Mouse (Mus musculus) forebrain, embryonic 11.5 days (tissue): ENCODE measurements at regions not wholly inside any gene's neighbourhood (a gene's known extent, or its start where the extent isn't known, plus 50 kb on each side); places are given as distances from the start of the nearest gene placed in this dataset.

Source experiments
- ATAC-seq: fragments of 200-750 bp; cut with Nextera tagmentation; replicated peaks from 2 replicates; pipeline ENCODE4 v1.8.0; 2017; ENCODE audit warnings: moderate TSS enrichment; ENCODE audit not compliant: low FRiP score
- DNase-seq: peaks from one replicate; pipeline ENCODE4 v3.0.0-alpha.2; 2017; ENCODE audit warnings: low spot score
- H3K27ac ChIP-seq: fragments of 300-500 bp; sonication (generic); 2 replicates; pipeline ENCODE4 v1.5.1; 2014; ENCODE audit warnings: low read depth, low read length
- H3K27me3 ChIP-seq: fragments of 300-500 bp; sonication (generic); 2 replicates; pipeline ENCODE4 v1.6.1; 2014; ENCODE audit warnings: mild to moderate bottlenecking, low read length, mixed read lengths; ENCODE audit not compliant: control insufficient read depth, insufficient read depth
- H3K36me3 ChIP-seq: fragments of 300-500 bp; sonication (generic); 2 replicates; pipeline ENCODE4 v1.6.1; 2014; ENCODE audit warnings: mild to moderate bottlenecking, low read length, moderate library complexity, mixed read lengths; ENCODE audit not compliant: control insufficient read depth, insufficient read depth
- H3K4me1 ChIP-seq: fragments of 300-500 bp; sonication (generic); replicated peaks from 2 replicates; pipeline ENCODE4 v1.6.1; 2014; ENCODE audit warnings: low read length, mixed read lengths; ENCODE audit not compliant: control insufficient read depth, insufficient read depth
- H3K4me2 ChIP-seq: fragments of 300-500 bp; sonication (generic); 2 replicates; pipeline ENCODE4 v1.6.1; 2014; ENCODE audit warnings: low read depth, mild to moderate bottlenecking, low read length, moderate library complexity, mixed read lengths; ENCODE audit not compliant: severe bottlenecking
- H3K4me3 ChIP-seq: fragments of 300-500 bp; sonication (generic); 2 replicates; pipeline ENCODE4 v1.5.1; 2014; ENCODE audit warnings: low read depth, low read length
- H3K9ac ChIP-seq: fragments of 300-500 bp; sonication (generic); 2 replicates; pipeline ENCODE4 v1.6.1; 2014; ENCODE audit warnings: low read length
- H3K9me3 ChIP-seq: fragments of 300-500 bp; sonication (generic); 2 replicates; pipeline ENCODE4 v1.6.1; 2016; ENCODE audit warnings: low read length, mixed read lengths; ENCODE audit not compliant: control insufficient read depth
- WGBS: fragments of 180-500 bp; shearing (Covaris S2); extraction: QIAGEN DNeasy Blood & Tissue Kit; methylation state at CpG from one replicate; pipeline ENCODE4 v1.1.7; 2014; 5-methylcytosine and 5-hydroxymethylcytosine counted together

DNA sequence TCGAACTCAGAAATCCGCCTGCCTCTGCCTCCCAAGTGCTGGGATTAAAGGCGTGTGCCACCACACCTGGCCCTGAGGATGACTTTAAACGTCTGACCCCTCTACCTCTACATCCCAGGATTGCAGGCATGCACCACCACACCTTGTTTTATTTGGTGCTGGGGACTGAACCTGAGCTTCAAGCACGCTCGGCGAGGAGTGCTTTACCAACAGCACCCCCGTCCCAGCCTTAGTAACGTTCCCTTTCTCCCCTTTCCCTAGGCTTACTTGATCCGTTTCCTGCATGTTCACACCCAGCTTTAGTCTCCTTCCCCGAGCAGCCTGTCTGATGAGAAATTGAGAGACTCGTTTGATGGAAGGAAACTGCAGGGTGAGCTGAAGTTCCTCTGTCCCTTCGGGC is 157.5 kb downstream of the Evx1 start:
- no peak for ATAC-seq
- Histone ChIP-seq H3K4me2 (no peak overlapping the region), H3K27ac (no peak overlapping the region), H3K4me3 (no peak overlapping the region), H3K36me3 (no peaks in the 10 kb centered on the region), H3K27me3 (no peaks in the 10 kb centered on the region), H3K9me3 (no peaks in the 10 kb centered on the region), H3K4me1 (0 out of 2 replicates have a peak, but pooled peaks cover 1% of the 10 kb centered on the region), H3K9ac (no peak overlapping the region)
- DNase-seq, result no peak
- WGBS, result 80% methylated on average over 13 of the region's 13 CpGs

- Histone ChIP-seq H3K27ac (no peak overlapping the region), H3K4me2 (no peak overlapping the region), H3K4me1 (0 out of 2 replicates have a peak, but pooled peaks cover 1% of the 10 kb centered on the region), H3K4me3 (no peak overlapping the region), H3K9ac (no peak overlapping the region), H3K9me3 (no peaks in the 10 kb centered on the region), H3K27me3 (no peaks in the 10 kb centered on the region), H3K36me3 (no peaks in the 10 kb centered on the region)
- no peak for DNase-seq
- no peak for ATAC-seq
- WGBS, result 95% methylated on average over 1 of the region's 1 CpGs
Measured at GRCm38 (mm10) chr6:52471384-52471957, 158.2 kb downstream of the Evx1 start.

DNA sequence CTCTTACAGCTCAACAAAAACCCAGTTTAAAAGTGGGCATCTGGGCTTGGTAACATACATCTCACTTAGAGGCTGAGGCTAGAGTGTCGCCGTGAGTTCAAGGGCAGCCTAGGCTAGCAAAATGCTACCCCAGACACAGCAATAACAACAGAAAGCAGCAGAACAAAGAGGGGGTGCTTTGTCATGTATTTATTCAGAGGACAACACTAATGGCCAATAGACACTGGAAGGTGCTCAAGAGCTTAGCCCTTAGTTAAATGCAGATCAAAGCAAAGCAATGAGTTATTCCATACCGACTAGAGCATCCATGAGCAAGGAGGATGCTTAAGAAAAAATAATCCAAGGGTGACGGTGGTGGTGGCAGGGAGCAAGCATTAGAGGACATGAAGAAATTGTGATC is 158.7 kb downstream of the Evx1 start:
- Histone ChIP-seq H3K4me2 (no peak overlapping the region), H3K27me3 (no peaks in the 10 kb centered on the region), H3K4me3 (no peak overlapping the region), H3K9ac (no peak overlapping the region), H3K27ac (no peak overlapping the region), H3K36me3 (no peaks in the 10 kb centered on the region), H3K9me3 (no peaks in the 10 kb centered on the region), H3K4me1 (0 out of 2 replicates have a peak, but pooled peaks cover 1% of the 10 kb centered on the region)
- DNase-seq (no peak), ATAC-seq (no peak)
- WGBS, result 84% methylated on average over 4 of the region's 4 CpGs

GRCm38 (mm10) chr6:52473042-52473589 is 159.8 kb downstream of the Evx1 start:
- DNase-seq (no peak), ATAC-seq (no peak)
- Histone ChIP-seq H3K27me3 (no peaks in the 10 kb centered on the region), H3K36me3 (no peaks in the 10 kb centered on the region), H3K4me2 (no peak overlapping the region), H3K4me1 (0 out of 2 replicates have a peak, but pooled peaks cover 1% of the 10 kb centered on the region), H3K4me3 (no peak overlapping the region), H3K27ac (no peak overlapping the region), H3K9ac (no peak overlapping the region), H3K9me3 (no peaks in the 10 kb centered on the region)
- WGBS, result 65% methylated on average over 12 of the region's 12 CpGs

GRCm38 (mm10) chr6:52473924-52474323 is 160.6 kb downstream of the Evx1 start:
- 53% methylated on average over 11 of the region's 11 CpGs for WGBS

GRCm38 (mm10) chr6:52475676-52476075 is 162.4 kb downstream of the Evx1 start:
- Histone ChIP-seq H3K4me3 (no peak overlapping the region), H3K36me3 (no peaks in the 10 kb centered on the region), H3K27me3 (no peaks in the 10 kb centered on the region), H3K9ac (no peak overlapping the region), H3K4me1 (0 out of 2 replicates have a peak, but pooled peaks cover 1% of the 10 kb centered on the region), H3K27ac (no peak overlapping the region), H3K9me3 (no peaks in the 10 kb centered on the region), H3K4me2 (no peak overlapping the region)
- DNase-seq (no peak), ATAC-seq (no peak)
- WGBS, result 91% methylated on average over 8 of the region's 8 CpGs

More at GRCm38 (mm10) chr6:52473924-52474323, 160.6 kb downstream of the Evx1 start:
- no peaks in the 10 kb centered on the region for H3K9me3 ChIP-seq
- H3K9ac ChIP-seq, result no peak overlapping the region
- 0 out of 2 replicates have a peak, but pooled peaks cover 1% of the 10 kb centered on the region for H3K4me1 ChIP-seq
- H3K27me3 ChIP-seq, result no peaks in the 10 kb centered on the region
- ATAC-seq, result no peak
- H3K27ac ChIP-seq, result no peak overlapping the region
- no peak overlapping the region for H3K4me3 ChIP-seq
- H3K36me3 ChIP-seq, result no peaks in the 10 kb centered on the region
- H3K4me2 ChIP-seq, result no peak overlapping the region
- DNase-seq, result no peak

GRCm38 (mm10) chr6:52476907-52477306 is 163.3 kb downstream of the Hibadh start:
- Histone ChIP-seq H3K27ac (no peak overlapping the region), H3K9ac (no peak overlapping the region), H3K27me3 (no peaks in the 10 kb centered on the region), H3K4me3 (no peak overlapping the region), H3K4me2 (no peak overlapping the region), H3K4me1 (0 out of 2 replicates have a peak, but pooled peaks cover 1% of the 10 kb centered on the region), H3K9me3 (no peaks in the 10 kb centered on the region), H3K36me3 (no peaks in the 10 kb centered on the region)
- DNase-seq, result no peak
- ATAC-seq, result no peak
- WGBS, result 74% methylated on average over 7 of the region's 7 CpGs

DNA sequence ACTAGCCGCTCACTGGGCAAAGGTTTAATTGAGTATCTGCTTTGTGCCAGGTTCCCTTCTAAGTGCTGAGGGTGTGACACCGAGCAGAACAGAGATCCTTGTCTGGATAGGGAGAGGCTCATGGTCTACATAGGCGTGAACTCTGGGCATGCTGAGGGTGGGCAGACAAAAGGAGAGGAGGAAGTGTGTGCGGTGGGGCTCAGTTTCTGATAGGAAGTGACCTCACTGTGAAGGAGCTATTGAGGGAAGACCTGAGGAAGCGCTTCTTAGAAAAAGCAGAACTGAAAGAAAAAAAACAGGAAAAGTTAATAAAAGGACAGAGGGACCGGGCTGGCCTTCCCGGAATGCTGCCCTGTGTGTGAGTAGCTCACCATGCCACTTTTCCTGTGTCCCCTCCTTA is 162.8 kb downstream of the Hibadh start:
- ATAC-seq (no peak), DNase-seq (no peak)
- WGBS, result 84% methylated on average over 7 of the region's 7 CpGs
- Histone ChIP-seq H3K9me3 (no peaks in the 10 kb centered on the region), H3K36me3 (no peaks in the 10 kb centered on the region), H3K27ac (no peak overlapping the region), H3K9ac (no peak overlapping the region), H3K4me1 (0 out of 2 replicates have a peak, but pooled peaks cover 1% of the 10 kb centered on the region), H3K4me3 (no peak overlapping the region), H3K27me3 (no peaks in the 10 kb centered on the region), H3K4me2 (no peak overlapping the region)

DNA sequence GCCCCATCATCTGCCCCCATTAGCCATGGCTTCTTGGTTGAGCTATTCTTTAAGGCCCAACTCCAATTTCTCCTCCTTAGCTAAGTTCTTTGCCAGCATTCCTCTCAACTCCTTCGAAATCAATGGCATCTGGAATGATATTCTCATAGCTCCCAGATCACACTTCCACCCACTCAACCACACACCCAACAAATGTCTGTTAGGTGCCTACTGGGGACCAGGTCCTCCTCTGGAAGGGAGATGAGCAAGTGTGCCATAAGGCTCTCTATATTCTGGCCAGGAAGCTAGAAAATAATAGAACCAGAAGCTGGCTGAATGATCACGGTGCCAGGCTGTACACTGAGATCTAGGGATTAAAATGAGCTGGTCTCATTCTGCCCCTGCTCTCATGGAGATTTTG is 161.6 kb downstream of the Hibadh start:
- ATAC-seq (no peak), DNase-seq (no peak)
- H3K9ac ChIP-seq, result no peak overlapping the region
- no peaks in the 10 kb centered on the region for H3K9me3 ChIP-seq
- H3K4me1 ChIP-seq, result 0 out of 2 replicates have a peak, but pooled peaks cover 1% of the 10 kb centered on the region
- no peaks in the 10 kb centered on the region for H3K27me3 ChIP-seq
- H3K27ac ChIP-seq, result no peak overlapping the region
- H3K4me3 ChIP-seq, result no peak overlapping the region
- H3K4me2 ChIP-seq, result no peak overlapping the region
- WGBS, result 85% methylated on average over 2 of the region's 2 CpGs
- H3K36me3 ChIP-seq, result no peaks in the 10 kb centered on the region
